Mouse (Mus musculus) mouse embryonic stem cell (cell line): ENCODE results near the gene Nmnat3.

Source experiments
- in situ Hi-C, 2 experiments: fragments of 300-500 bp; cut with MboI; formaldehyde crosslinking; loops; 1 replicate in 1 of 2; 3 replicates in 1 of 2; pipeline ENCODE4 v1.14.3; 2019 to 2020; ENCODE audit warnings: low sequenced_read_pairs in 2 of 2, low pct_unique_long_range_greater_than_20kb in 1 of 2, mixed read lengths in 1 of 2; ENCODE audit not compliant: unreplicated experiment in 1 of 2

Gene Nmnat3

DNA sequence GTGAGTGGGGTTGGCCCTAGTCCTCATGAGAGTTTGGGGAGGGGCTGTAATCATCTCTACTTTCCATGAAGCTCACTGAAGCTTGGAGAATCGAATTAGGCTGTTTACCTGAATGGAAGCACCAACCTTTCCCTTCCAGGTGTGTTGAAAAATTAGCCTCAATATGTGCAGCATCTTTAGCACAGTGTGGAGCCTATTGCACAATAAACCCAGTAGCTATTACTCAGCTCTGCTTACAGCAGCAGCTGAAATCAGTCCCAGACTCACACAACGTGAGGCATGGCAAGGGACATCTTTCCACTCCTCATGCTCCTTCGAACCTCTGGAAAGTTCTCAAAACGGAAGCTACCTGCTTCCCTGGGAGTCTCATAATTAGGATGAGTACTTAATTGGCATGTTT, 59.0 kb downstream of the Nmnat3 start:
- in situ Hi-C loops: no loop called here

DNA sequence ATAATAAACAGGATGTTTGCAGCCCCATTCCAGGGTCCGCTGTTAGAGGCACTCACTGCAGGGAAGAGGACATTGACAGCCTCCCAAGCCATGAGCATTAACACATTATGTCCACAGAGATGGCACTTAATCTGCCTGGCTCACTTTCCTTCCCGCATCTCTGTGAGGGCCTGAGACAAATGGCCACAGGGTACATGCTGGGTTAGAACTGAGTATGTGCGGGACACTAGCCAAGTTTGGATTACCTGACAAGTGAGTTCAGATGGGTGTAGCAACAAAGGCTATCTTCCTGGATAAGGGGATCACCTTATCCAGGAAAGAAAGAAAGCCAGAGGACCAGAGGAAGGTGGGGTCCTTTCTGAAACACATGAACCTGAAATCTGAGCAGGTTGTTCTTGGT, 59.8 kb downstream of the Nmnat3 start:
- in situ Hi-C loops: no loop called here

DNA sequence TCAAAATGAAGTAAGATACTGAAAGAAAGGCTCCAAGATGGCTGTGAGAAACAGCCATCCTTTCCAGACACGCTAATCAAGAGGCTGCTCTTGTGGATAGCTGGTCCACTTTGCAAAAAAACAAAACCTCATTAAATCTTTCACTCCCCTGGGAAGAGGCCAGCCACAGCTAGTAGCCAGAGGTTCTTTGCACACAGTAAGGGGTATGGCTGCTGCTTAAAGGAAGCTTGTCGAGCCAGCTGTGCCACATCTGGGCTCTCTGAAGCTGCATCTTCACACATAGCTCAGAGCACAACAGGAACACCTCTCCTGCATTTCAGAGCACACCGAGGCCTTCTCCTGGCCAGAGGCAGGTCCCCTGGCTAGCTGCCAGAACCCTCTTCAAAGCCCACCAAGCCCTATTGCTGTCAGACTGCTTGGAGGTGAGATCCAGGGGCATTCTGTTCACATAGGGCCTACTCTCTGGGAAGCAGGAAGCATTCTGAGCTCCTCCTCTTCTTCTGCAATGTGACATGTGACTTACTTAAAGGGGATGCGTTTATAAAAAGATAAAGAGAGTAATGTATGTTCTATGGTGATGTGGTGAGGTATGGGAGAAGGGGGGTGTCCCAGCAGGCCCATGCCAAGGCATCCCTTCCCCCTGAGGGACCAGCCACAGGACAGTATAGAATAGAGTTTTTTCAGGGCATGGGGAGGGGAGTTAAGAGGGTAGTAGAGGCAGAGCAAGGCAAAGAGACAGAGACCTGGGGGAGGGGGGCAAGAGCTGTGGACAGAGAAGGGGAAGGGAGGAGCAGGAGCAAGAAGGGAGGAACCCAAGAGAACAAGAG, 63.3 kb downstream of the Nmnat3 start:
- in situ Hi-C loops: no loop called here

DNA sequence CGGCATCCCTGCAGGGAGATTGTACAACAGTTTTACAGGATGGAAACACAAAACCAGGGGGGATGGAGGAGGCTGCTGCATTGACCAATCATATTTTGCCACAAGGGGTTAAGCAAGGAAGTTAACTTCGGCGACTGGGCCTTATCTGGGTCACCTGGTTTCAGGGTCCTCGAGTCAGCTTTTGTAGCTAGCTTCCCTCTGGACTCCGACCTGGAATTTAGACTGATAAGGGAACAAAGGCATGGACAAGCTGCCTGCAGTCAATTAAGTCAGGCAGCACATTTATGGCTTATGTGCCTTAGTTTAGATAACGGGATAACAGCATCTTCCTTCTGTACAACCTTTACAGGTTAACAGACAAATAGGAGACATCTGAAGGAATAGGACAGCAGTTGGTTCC, 65.1 kb downstream of the Nmnat3 start:
- in situ Hi-C loops: no loop called here

DNA sequence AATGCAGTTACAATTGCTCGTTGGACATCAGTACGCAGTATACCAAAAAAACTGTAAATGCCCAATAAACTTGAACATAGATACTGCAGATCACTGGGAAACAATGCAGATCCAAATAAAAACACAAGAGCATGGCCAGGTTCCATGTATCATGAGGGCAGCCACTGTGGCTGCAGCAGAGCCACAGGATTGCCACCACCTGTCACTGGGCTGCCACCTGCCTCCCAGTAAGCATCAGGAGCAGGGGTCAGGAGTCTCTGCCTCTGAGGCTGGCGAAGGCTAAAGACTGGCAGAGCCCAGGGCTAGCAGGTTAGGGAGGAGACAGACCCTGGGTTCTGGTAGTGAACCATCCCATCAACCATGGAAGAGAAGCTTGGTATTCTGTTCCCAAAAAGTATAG, 67.7 kb downstream of the Nmnat3 start:
- in situ Hi-C loops: no loop called here

DNA sequence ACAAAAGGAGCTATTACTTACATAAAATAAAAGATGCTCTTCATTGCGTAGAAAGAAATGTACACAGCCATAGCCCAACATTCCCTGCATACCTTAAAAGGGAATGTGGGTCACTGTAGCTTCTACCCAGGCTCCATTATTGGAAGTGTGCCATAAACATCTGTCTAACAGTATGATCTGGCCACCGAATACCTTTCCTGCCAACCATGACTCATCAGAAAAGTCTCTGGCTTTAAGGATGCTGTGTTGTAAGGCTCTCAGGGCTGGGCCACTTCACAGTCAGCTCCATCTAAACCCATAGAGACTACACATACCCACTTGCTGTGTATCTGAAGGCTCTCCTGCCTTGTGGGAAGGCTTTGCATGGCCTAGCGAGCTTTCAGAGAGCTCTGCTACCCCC, 73.8 kb downstream of the Nmnat3 start:
- in situ Hi-C loops: no loop called here

DNA sequence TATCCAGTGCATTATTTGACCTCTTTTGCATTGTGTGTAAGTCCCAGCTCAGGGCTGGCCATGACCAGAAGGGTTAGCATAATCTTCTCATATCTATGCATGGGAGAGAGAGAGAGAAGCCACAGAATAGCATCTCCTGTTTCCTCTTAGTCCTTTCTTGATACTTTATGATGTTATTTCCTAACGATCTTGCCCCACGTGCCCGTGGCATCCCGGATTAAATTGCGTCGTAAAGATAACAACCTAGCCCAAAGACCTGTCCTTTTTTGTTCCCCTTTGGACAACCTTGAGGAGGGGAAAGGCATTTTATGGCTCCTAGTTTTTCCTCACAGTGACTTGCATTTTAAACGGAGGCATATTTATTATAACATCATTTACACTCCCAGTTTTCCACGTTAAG, 78.8 kb downstream of the Nmnat3 start:
- in situ Hi-C loops: no loop called here

DNA sequence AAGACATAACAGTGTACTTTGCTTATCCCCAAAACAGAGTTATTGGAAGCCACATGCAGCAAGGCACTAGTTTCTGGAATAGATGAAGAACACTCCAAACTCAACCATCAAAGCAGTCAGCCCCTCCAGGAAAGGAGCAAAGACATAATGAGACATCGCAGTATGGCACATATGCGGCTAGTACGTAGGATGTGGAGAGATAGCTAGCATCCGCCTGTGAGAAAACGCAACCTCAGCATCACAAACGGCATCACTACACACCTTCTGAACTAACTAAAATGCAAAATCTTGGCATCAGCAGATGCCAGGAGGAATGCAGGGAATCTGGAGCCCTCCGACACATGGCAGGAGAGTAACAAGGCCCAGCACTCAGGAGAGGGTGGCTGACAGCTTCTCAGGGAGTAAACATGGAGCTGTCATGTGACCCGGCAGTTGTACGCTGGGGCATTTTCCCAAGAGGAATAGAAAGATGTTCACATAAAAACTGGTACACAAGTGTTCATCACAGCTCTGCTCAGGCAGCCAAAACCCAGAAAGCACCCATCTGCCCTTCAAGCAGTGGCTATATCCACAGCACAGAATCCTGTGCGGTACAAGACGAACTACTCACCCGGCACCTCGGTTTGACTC, 80.2 kb downstream of the Nmnat3 start:
- in situ Hi-C loops: no loop called here

DNA sequence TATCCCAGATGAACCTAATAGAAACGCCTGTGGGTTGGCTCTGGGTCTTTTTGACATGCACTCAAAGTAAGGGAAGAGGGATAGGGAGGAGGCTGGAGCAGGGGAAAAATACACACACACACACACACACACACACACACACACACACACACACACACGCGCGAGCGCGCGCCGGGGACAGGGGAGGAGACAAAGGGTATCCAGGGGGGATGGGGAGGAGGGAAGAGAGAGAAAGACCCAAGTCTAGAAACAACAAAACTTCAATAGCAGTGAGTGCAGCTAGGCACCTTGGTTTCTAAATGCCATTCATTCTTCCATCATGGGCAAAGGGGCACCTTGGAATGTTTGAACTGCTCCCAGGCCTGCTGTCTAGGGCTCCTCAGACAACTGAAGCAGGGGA, 82.5 kb downstream of the Nmnat3 start:
- in situ Hi-C loops: no loop called here

DNA sequence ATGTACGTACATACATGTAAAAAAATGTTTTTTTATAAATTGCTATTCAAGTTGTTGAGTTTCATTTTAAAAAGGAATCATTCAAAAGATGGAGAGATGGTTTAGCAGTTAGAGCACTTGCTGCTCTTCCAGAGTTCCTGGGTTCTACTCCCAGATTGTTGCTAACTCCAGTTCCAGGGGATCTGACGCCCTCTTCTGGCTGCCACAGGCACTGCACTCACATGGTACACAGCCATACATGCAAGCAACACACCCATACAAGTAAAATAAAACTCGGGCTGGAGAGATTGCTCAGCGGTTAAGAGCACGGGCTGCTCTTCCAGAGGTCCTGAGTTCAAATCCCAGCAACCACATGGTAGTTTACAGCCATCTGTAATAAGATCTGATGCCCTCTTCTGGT, 86.1 kb downstream of the Nmnat3 start:
- in situ Hi-C loops: no loop called here

DNA sequence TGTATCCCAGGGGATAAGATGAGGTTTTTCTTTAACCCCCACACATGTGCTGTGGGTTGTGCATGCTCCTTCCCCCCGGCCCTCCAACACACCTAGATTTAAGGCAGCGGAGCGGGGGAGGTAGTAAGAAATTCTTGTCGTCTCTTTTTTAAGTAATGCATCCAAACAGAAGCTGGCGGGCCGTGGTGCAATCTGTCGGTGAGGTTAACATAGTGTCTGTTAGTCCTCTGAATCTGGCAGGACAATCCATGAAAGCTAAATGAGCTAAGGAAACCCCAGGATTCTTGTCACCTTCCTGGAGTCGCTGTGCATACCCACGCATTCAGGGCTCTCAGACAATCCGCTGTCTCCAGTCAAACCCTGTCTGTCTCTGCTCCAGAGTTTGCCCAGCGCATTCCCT, 87.7 kb downstream of the Nmnat3 start:
- in situ Hi-C loops: no loop called here

DNA sequence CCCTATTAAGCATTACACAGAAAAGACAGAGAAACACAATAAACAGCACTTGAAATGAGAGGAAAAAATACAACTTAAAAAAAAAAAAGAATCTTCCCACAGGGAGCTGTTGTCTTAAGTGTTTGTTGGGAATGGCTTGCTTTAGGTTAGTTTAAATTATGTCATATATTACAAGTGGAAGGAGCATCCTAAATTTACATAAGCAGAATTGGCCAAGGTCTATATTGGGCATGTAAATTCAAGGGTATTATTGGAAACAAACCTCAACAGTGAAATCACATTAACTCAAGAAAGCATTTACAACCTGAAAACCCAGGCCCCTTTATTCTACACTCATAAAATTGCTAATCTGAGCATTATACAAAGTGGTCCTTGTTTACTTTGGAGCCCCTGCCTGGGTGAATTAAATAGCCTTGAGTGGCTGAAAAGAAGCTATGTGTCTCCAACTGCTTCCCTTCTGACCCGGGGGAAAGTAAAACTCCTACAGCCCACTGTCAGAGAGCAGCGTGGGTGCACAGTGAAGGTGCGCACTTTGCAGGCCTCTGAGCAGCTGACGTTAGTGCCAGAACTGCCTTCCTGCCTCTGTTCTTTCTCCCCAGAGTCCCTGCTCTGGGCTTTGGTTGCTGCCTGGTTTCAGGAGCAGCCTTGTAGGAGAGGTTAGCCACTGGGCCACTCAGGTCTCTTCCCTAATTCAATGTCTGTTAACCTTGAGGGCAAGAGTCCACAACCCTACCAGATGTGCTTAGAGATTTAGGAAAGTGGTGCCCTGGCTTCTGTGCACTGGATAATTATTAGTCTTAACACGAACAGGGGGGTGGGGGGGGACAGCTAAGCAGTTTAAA, 88.3 kb downstream of the Nmnat3 start:
- in situ Hi-C loops: no loop called here

DNA sequence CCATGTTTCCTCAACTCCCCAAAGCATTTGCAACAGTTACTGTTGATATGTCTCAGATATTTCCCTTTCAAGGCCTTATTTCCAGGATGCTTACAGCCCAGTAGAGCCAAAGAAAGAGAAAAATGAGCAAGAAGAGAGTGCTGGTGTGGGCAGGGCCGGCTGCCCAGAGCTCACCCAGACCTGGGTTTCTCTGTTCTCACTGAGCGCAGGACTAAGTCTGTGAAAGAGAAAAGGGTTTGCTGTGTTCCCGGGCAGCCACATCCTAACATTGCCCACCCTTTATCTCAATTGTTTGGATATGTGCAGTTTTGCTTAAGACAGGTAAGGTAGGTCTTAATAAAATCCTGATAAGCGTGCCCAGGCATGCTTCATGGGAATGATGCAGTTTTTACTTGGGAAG, 92.5 kb downstream of the Nmnat3 start:
- in situ Hi-C loops: no loop called here

DNA sequence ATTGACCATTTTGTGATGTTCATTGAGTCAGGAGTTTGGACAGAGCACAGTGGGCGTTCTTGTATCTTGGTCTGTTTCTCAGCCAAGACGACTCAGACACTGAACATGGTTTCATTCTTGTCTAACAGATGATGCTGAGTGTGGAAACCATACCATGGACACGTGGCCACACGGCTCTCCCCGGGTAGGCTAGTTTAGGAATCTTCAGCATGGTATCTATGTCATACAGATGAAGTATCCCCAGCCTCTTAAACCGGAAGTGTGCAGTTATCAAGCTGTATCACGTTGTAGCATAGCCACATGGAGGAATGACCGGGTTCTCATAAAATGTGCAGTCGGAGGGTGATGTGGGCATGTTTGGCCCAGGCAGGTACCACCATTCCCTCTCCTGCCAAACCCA, 93.4 kb downstream of the Nmnat3 start:
- in situ Hi-C loops: no loop called here

DNA sequence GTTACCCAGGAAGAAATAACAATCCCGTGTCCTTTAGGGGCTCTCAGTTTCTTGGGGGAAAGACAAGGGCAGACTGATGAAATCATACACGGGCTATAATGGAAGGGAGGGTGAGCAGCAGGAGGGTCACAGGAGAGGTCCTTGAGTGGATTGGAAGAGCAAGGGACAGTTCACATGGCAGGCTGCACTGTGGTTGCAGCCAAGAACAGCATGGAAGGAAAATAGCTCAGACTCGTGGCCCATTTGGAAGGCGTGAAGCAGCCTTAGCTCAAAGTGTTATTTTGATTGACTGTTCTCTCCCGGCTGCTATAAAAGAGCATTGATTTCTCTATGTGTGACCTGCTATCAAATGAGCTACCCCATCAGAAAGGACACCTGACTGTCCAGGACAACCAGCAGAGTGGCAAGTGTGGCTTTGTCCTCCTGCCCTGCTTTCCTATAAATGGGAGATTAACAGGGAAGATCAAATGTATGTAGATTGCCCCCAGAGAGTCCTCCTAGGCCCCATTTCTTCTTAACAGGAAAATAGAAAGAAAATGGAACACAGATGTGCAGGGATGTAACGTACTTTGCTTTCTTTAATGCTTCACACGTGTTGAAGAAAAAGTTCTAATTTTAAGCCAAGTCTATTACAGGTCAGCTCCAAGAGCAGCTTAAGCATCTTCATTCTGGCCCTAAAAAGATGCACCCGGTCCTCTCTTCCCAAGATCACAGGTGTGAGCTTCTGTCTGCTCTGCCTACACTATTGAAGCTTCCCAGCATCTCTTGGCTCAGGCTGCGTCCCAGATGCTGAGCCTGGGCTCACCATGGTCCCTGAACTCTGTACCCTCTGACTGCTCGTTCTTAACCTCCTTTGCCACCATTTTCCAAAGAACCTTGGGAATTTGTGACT, 100.8 kb downstream of the Nmnat3 start:
- in situ Hi-C loops: no loop called here

DNA sequence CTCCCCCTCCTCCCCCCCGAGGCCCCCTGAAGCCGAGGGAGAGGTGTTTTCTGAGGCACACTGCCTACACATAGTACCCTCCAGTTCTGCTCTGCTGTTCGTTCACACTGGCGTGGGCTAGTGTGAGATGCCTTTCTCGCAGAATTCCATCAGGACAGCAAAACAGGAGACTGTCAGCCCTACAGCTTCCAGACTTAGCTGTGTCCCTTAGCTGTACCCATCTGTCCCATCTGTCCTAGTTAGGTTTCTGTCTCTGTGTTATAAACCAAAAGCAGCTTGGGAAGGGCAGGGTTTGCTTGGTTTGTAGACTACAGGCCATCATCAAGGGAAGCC, 101.4 kb downstream of the Nmnat3 start:
- in situ Hi-C loops: no loop called here

DNA sequence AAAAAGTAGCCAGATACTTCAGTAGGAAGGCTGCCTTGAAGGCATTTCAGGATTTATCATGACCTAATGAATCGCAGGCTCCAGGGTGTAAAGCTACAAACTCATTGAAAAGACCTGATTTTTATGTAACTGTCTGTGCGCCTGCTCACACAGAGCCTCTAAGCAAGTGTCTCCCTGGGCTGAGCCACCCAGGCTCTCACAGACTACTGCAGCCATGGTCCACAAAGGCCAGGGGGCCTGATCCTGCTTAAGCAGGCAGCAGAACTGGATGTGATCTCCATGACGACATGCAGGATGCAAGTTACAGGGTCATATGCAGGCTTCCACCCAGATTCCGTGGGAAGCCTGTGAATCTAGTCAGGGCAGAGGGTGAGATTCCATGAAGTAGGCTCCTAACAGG, 106.3 kb downstream of the Nmnat3 start:
- in situ Hi-C loops: no loop called here

DNA sequence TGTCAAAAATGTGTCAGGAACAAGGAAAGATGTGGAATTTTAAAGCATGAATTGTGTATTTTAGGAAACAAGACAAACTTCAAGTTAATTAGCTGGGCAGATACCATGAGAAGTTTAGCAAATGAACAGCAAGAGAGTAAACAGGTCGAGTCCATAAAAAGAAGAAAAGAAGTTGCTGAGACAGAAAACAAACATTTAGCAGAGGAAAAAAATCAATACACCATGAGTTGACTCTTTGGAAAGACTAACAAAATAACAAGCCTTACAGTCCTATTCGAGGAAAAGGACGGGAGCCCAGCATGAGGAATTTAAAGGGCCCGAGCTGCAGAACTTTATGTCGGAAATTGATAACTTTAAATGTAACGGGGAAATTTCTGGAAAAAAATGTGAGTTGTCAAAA, 110.0 kb downstream of the Nmnat3 start:
- in situ Hi-C loops: no loop called here

DNA sequence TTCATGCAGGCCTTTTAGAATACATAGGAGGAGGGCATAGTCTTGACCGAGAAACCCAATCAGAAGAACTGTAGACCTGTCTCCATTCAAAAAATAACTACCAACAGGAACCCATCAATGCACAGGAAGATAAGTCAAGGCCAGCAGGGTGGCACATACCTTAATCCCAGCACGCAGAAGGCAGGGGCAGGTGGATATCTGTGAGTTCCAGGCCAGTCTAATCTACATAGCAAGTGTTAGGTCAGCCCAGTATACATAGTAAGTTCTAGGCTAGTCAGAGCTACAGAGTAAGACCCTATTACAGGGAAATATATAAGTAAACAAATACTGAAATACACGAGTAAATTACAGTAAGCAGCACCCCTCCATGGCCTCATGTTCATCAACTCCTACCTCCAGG, 110.6 kb downstream of the Nmnat3 start:
- in situ Hi-C loops: no loop called here
